Mouse (Mus musculus) lung, postnatal 0 days (tissue): ENCODE measurements at regions not wholly inside any gene's neighbourhood (a gene's known extent, or its start where the extent isn't known, plus 50 kb on each side); places are given as distances from the start of the nearest gene placed in this dataset.

Experiments
- CTCF ChIP-seq: IDR thresholded peaks from 2 replicates; pipeline ENCODE4 v1.5.1; 2016; ENCODE audit warnings: antibody characterized with exemption, mild to moderate bottlenecking
- EP300 ChIP-seq: IDR thresholded peaks from 2 replicates; pipeline ENCODE4 v1.6.1; 2016; ENCODE audit warnings: antibody characterized with exemption, mild to moderate bottlenecking, control low read depth

GRCm38 (mm10) chr11:26739732-26740131, 145.9 kb upstream of the Vrk2 start:
- TF ChIP-seq CTCF (no peak), EP300 (no peak)
